Mouse (Mus musculus): ENCODE results near the gene 4933407L21Rik. TPM values are rescaled to one million over a fixed set of nuclear protein-coding genes. Genes with fewer than 3 reads are reported as not detected.

Gene 4933407L21Rik
- total and polyA plus RNA-seq, 2 experiments from 2014 or later: 8.6 to 9.8 TPM

DNA sequence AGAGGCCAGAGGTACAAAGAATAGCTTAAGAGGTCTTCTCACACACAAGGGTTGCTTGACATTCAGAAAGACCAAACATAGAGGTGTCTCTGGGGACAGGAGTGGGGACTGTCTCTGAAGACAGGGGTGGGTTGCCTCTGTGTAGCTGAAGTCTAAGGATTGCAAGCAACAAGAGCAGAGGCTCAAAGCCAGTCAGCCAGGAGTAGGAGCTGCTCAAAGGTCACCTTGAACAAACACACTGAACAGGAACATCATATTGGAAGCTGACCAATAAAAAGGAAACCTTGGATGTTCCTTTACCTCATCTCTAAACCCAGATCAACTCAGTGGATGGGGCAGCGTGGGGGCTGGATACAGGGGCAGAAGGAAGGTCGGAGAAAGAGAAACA lies 31.6 kb downstream of the 4933407L21Rik start:
- ATAC-seq (no peak), DNase-seq (no peak)
- H3K27me3 ChIP-seq (ENCODE audit: insufficient read depth, low read length): no peaks in the 10 kb centered on the region
- WGBS: 77% methylated on average over 2 of the region's 2 CpGs
- no peak overlapping the region for H3K9ac ChIP-seq
- H3K4me3 ChIP-seq (ENCODE audit: low read depth, low read length): no peak overlapping the region
- H3K36me3 ChIP-seq (ENCODE audit: insufficient read depth): no peaks in the 10 kb centered on the region
- H3K4me2 ChIP-seq (ENCODE audit: low read depth): no peak overlapping the region
- H3K4me1 ChIP-seq (ENCODE audit: insufficient read depth): no peaks in the 10 kb centered on the region
- H3K27ac ChIP-seq (ENCODE audit: low read depth, low read length): no peak overlapping the region
- no peaks in the 10 kb centered on the region for H3K9me3 ChIP-seq (ENCODE audit: low read length)
- TF ChIP-seq CTCF (IDR thresholded peaks at IDR 0.05; ENCODE audit: low read depth): no peak

- H3K27ac ChIP-seq (ENCODE audit: low read depth, low read length): no peak within 1 kb of the TSS
- H3K27me3 ChIP-seq (ENCODE audit: insufficient read depth, low read length): no peaks in the 10 kb centered on the region
- no peaks in the 10 kb centered on the region for H3K4me1 ChIP-seq (ENCODE audit: insufficient read depth)
- H3K9ac ChIP-seq: no peak within 1 kb of the TSS
- TF ChIP-seq CTCF (IDR thresholded peaks at IDR 0.05; ENCODE audit: low read depth): no peak
- no peak within 1 kb of the TSS for H3K4me2 ChIP-seq (ENCODE audit: low read depth)
- H3K36me3 ChIP-seq (ENCODE audit: insufficient read depth): no peaks in the 10 kb centered on the region
- WGBS: 92% methylated on average over 5 of the region's 5 CpGs
- H3K4me3 ChIP-seq (ENCODE audit: low read depth, low read length): no peak within 1 kb of the TSS
- DNase-seq (no peak), ATAC-seq (no peak)
- H3K9me3 ChIP-seq (ENCODE audit: low read length): no peaks in the 10 kb centered on the region
Observed at GRCm38 (mm10) chr1:85960873-85961272, 32.6 kb downstream of the 4933407L21Rik start, which contains the start of gene Gpr55. TSS of gene Gpr55 (minus strand) at chr1:85961007.

- TF ChIP-seq CTCF (IDR thresholded peaks at IDR 0.05; ENCODE audit: low read depth): no peak
- Histone ChIP-seq H3K4me2 (ENCODE audit: low read depth) (no peak overlapping the region), H3K9ac (no peak overlapping the region), H3K36me3 (ENCODE audit: insufficient read depth) (no peaks in the 10 kb centered on the region), H3K4me1 (ENCODE audit: insufficient read depth) (no peaks in the 10 kb centered on the region), H3K27me3 (ENCODE audit: insufficient read depth, low read length) (no peaks in the 10 kb centered on the region), H3K4me3 (ENCODE audit: low read depth, low read length) (no peak overlapping the region), H3K9me3 (ENCODE audit: low read length) (no peaks in the 10 kb centered on the region), H3K27ac (ENCODE audit: low read depth, low read length) (no peak overlapping the region)
- 86% methylated on average over 3 of the region's 3 CpGs for WGBS
- ATAC-seq: no peak
- no peak for DNase-seq
Observed at GRCm38 (mm10) chr1:85962081-85962480, 33.8 kb downstream of the 4933407L21Rik start.

DNA sequence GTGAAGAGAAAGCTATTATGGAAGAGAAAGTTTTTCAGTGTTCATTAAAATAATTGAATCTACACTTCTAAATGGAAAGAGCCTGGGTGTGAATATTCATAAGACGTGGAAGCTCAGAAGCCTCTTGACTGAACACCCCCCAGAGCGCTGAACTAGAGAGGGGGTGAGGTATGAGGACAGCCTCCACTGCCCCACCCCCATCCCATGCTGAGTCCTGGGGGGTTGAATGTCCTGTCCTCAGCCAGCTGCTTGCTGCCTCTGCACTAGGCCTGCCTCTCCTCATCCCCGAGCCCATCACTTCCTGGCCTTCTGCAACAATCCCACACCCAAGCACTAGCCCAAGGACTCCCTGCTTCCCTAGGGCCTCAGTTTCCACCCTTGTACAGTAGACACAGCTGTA lies 37.6 kb downstream of the 4933407L21Rik start:
- 80% methylated on average over 3 of the region's 3 CpGs for WGBS
- Histone ChIP-seq H3K36me3 (ENCODE audit: insufficient read depth) (no peaks in the 10 kb centered on the region), H3K27me3 (ENCODE audit: insufficient read depth, low read length) (no peaks in the 10 kb centered on the region), H3K4me3 (ENCODE audit: low read depth, low read length) (no peak overlapping the region), H3K9ac (no peak overlapping the region), H3K9me3 (ENCODE audit: low read length) (no peaks in the 10 kb centered on the region), H3K27ac (ENCODE audit: low read depth, low read length) (no peak overlapping the region), H3K4me1 (ENCODE audit: insufficient read depth) (no peaks in the 10 kb centered on the region), H3K4me2 (ENCODE audit: low read depth) (no peak overlapping the region)
- DNase-seq: no peak
- no peak for ATAC-seq
- TF ChIP-seq CTCF (IDR thresholded peaks at IDR 0.05; ENCODE audit: low read depth): no peak

GRCm38 (mm10) chr1:85969081-85969480 lies 40.8 kb downstream of the 4933407L21Rik start:
- peak; percentile 36 for ATAC-seq
- no peak overlapping the region for H3K9ac ChIP-seq

GRCm38 (mm10) chr1:85969519-85969918 lies 41.2 kb downstream of the 4933407L21Rik start:
- WGBS: 20% methylated on average over 1 of the region's 1 CpGs
- ATAC-seq: peak; percentile 82
- peak overlapping the region; percentile 40; the same call in 1 of the 2 replicates for H3K27ac ChIP-seq (ENCODE audit: low read depth, low read length)

More at GRCm38 (mm10) chr1:85969081-85969480, 40.8 kb downstream of the 4933407L21Rik start:
- Histone ChIP-seq H3K4me3 (ENCODE audit: low read depth, low read length) (no peak overlapping the region), H3K36me3 (ENCODE audit: insufficient read depth) (no peaks in the 10 kb centered on the region), H3K4me2 (ENCODE audit: low read depth) (no peak overlapping the region), H3K9me3 (ENCODE audit: low read length) (no peaks in the 10 kb centered on the region), H3K27ac (ENCODE audit: low read depth, low read length) (peak overlapping the region; percentile 40; the same call in 1 of the 2 replicates), H3K27me3 (ENCODE audit: insufficient read depth, low read length) (no peaks in the 10 kb centered on the region), H3K4me1 (ENCODE audit: insufficient read depth) (no peaks in the 10 kb centered on the region)
- no peak for DNase-seq
- WGBS: 63% methylated on average over 1 of the region's 1 CpGs
- no peak for TF ChIP-seq CTCF (IDR thresholded peaks at IDR 0.05; ENCODE audit: low read depth)

DNA sequence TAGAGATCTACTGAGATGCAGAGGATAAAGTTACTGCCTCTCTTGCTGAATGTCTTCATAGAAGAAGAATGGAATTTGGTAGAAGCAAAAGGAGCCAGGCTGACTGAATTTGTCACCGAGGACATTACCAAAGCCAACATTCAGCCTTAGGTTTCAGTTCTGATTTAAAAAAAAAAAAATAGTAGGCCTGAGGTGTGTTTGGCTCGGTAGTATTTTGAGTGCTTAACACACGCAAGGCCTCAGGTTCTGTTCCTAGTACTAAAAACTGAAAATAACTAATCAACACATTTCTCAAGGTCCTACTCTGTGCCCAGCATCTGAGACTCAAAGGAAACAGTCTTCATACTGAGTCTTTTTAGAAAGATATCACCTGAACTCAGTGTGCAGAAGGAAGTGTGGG lies 42.8 kb downstream of the 4933407L21Rik start:
- Histone ChIP-seq H3K27me3 (ENCODE audit: insufficient read depth, low read length) (no peaks in the 10 kb centered on the region), H3K9ac (no peak overlapping the region), H3K27ac (ENCODE audit: low read depth, low read length) (no peak overlapping the region), H3K4me2 (ENCODE audit: low read depth) (no peak overlapping the region), H3K4me1 (ENCODE audit: insufficient read depth) (no peaks in the 10 kb centered on the region), H3K9me3 (ENCODE audit: low read length) (no peaks in the 10 kb centered on the region), H3K36me3 (ENCODE audit: insufficient read depth) (no peaks in the 10 kb centered on the region), H3K4me3 (ENCODE audit: low read depth, low read length) (no peak overlapping the region)
- DNase-seq (no peak), ATAC-seq (no peak)
- TF ChIP-seq CTCF (IDR thresholded peaks at IDR 0.05; ENCODE audit: low read depth): no peak
- WGBS: 91% methylated on average over 3 of the region's 3 CpGs

More at GRCm38 (mm10) chr1:85969519-85969918, 41.2 kb downstream of the 4933407L21Rik start:
- H3K4me3 ChIP-seq (ENCODE audit: low read depth, low read length): no peak overlapping the region
- DNase-seq: peak; percentile 70
- no peaks in the 10 kb centered on the region for H3K4me1 ChIP-seq (ENCODE audit: insufficient read depth)
- no peak overlapping the region for H3K4me2 ChIP-seq (ENCODE audit: low read depth)
- no peak overlapping the region for H3K9ac ChIP-seq
- TF ChIP-seq CTCF (IDR thresholded peaks at IDR 0.05; ENCODE audit: low read depth): no peak
- H3K36me3 ChIP-seq (ENCODE audit: insufficient read depth): no peaks in the 10 kb centered on the region
- no peaks in the 10 kb centered on the region for H3K27me3 ChIP-seq (ENCODE audit: insufficient read depth, low read length)
- no peaks in the 10 kb centered on the region for H3K9me3 ChIP-seq (ENCODE audit: low read length)
